ENCODE assay signal across 18 mouse cellular contexts in the genomic region with DNA sequence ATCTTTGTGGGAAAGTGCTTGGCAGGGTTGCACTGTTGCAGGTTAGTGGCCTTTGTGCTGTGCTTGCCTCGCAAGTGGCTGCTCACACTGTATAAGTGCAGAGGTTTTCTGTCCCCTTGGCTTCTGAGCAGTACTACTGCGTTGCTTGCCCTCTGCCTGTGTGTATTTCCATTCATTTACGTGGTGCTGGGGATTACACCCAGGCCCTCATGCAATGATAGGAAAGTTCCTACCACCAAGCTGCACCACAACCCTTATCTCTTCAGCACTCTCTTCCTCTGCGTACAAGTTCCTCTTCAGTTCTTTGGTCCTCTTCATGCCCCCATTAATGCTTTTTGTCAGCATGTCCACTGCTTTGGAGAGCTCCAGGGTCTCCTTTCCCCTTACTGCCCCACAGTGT. TPM values are rescaled to one million over a fixed set of nuclear protein-coding genes. Genes with fewer than 3 reads are reported as not detected.
DNase-seq lines count a peak whose midpoint lies in the region; ATAC-seq lines count a peak whose summit lies in the region.
"Had no signal": no experiment of that assay in that cellular context is flagged by ENCODE, and none has a peak within 500 bp of the region (broad histone marks: within the 10 kb centered on the region; RNA-seq: fewer than 3 reads in every experiment).

No protein-coding gene starts in this region.

- H3K9me3 ChIP-seq in megakaryocyte, embryonic 14.5 days, result no peaks in the 10 kb centered on the region
- H3K9me3 ChIP-seq in midbrain, embryonic 15.5 days, result no peaks in the 10 kb centered on the region
- H3K9me3 ChIP-seq: embryonic facial prominence, embryonic 12.5 days; heart, embryonic 15.5 days; hindbrain, embryonic 13.5 days; limb, embryonic 10.5 days; midbrain, embryonic 12.5 days had no signal

- H3K36me3 ChIP-seq in megakaryocyte, embryonic 14.5 days (replicated peaks; ENCODE audit: low read length), result peaks cover 55% of the 10 kb centered on the region
- H3K36me3 ChIP-seq in midbrain, embryonic 15.5 days (replicated peaks), result no peaks in the 10 kb centered on the region; the same call in 1 of the 2 replicates

- no peak for ATAC-seq in midbrain, embryonic 15.5 days (replicated peaks)

- H3K27me3 ChIP-seq in megakaryocyte, embryonic 14.5 days (replicated peaks), result no peaks in the 10 kb centered on the region
- H3K27me3 ChIP-seq in midbrain, embryonic 15.5 days (replicated peaks), result no peaks in the 10 kb centered on the region
- H3K27me3 ChIP-seq: embryonic facial prominence, embryonic 12.5 days; heart, embryonic 15.5 days; hindbrain, embryonic 13.5 days; midbrain, embryonic 12.5 days had no signal

- no peak overlapping the region for H3K9ac ChIP-seq in midbrain, embryonic 15.5 days
- H3K9ac ChIP-seq: embryonic facial prominence, embryonic 12.5 days; heart, embryonic 15.5 days; hindbrain, embryonic 13.5 days; lung, embryonic 14.5 days; midbrain, embryonic 12.5 days had no signal

- H3K4me2 ChIP-seq in midbrain, embryonic 15.5 days, result no peak overlapping the region
- H3K4me2 ChIP-seq: embryonic facial prominence, embryonic 12.5 days; heart, embryonic 15.5 days; hindbrain, embryonic 13.5 days; lung, embryonic 14.5 days; midbrain, embryonic 12.5 days had no signal

- peak; percentile 62 for DNase-seq in CD4-positive, CD25-positive, alpha-beta regulatory T cell, adult 2 months (ENCODE audit: low read depth, low spot score)
- DNase-seq in MEL-GATA-1-ER (ENCODE audit: extremely low read depth, low read depth), result peak; percentile 98
- DNase-seq in liver, result peak; percentile 28
- DNase-seq in right cerebral cortex, postnatal 14 days, result no peak
- no peak for DNase-seq in adrenal gland, postnatal 14 days
- DNase-seq: cerebellum, adult 18-20 months; kidney, adult 11 months; kidney, postnatal 36 days; layer of hippocampus, postnatal 36 days; lung, embryonic 14.5 days had no signal

- peaks cover 100% of the 10 kb centered on the region for H3K4me1 ChIP-seq in megakaryocyte, embryonic 14.5 days
- no peaks in the 10 kb centered on the region for H3K4me1 ChIP-seq in midbrain, embryonic 15.5 days
- H3K4me1 ChIP-seq: limb, embryonic 10.5 days; midbrain, embryonic 12.5 days had no signal

- WGBS in midbrain, embryonic 15.5 days, result 95% methylated on average over 4 of the region's 4 CpGs

- H3K27ac ChIP-seq in midbrain, embryonic 15.5 days, result no peak overlapping the region
- H3K27ac ChIP-seq: embryonic facial prominence, embryonic 12.5 days; heart, embryonic 15.5 days; limb, embryonic 10.5 days; midbrain, embryonic 12.5 days had no signal

- H3K4me3 ChIP-seq in megakaryocyte, embryonic 14.5 days (replicated peaks), result peak overlapping the region; percentile 79
- H3K4me3 ChIP-seq in midbrain, embryonic 15.5 days, result no peak overlapping the region
- H3K4me3 ChIP-seq: embryonic facial prominence, embryonic 12.5 days; heart, embryonic 15.5 days; hindbrain, embryonic 13.5 days; limb, embryonic 10.5 days; midbrain, embryonic 12.5 days; myocyte had no signal

RNA-seq across cellular contexts. Expression of a gene that starts 14.7 kb away (rescaled TPM):
- 10.7 and 16.9 TPM in 2 replicates for polyA plus RNA-seq in megakaryocyte, embryonic 14.5 days (2012; ENCODE audit: insufficient read depth, low replicate concordance)
- 6.9 and 10.6 TPM in 2 replicates for total RNA-seq in adrenal gland, postnatal 14 days (2021)
- 3.8 and 4.0 TPM in 2 replicates for polyA plus RNA-seq in midbrain, embryonic 15.5 days (2015; fragmentation: Nextera tagmentation; extraction: Ambion mirVana)

Comparison
In these comparisons a context has a peak if more than half of its experiments do, and no peak if none do; other contexts are left out.
1. DNase-seq: peak in CD4-positive, CD25-positive, alpha-beta regulatory T cell, adult 2 months (single experiment), MEL-GATA-1-ER (single experiment) and liver (single experiment); none in right cerebral cortex, postnatal 14 days (single experiment) and adrenal gland, postnatal 14 days (single experiment).